Mouse (Mus musculus): ENCODE results near the gene Lrrc74b. TPM values are rescaled to one million over a fixed set of nuclear protein-coding genes. Genes with fewer than 3 reads are reported as not detected.
A peak's percentile ranks its signal among the peaks of the same experiment; 100 is the strongest.

Gene Lrrc74b
- 0.44 and 0.80 TPM in 2 replicates for polyA plus RNA-seq (2015; fragmentation: Nextera tagmentation; extraction: Ambion mirVana)

DNA sequence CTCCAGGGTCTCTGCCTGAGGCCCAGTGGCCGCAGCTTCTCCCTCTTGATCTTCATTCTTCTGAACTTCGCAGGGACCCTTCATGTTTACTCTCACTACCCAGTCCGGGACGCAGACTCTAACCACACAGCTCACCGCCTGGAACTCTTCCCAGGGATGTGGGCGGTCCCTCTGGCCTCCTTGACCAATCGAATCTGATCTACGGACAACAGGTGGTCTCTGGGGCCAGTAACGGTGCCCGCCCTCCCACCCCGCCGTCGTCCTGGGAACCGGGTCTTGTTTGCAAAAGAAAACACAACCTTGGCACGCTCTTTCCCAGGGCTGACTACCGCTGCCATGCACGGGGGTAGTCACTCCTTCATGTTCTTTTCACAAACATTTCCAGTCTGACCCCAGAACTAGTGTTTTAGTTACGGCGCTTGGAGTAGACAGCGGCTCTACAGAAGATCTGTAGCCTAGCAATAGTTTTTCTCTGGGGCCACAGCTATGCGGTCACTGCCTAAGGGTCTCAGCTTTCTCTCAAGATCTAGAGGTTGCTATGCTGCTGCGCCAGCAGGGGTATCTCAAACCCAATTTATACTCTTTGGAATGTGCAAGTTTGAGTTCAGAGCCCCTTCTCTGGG lies at the start of gene Lrrc74b:
Gene Lrrc74b (minus strand): TSS at position 120 of the 623 bp plus-strand sequence.
- peak; percentile 60 for ATAC-seq
- H3K4me3 ChIP-seq (ENCODE audit: low read depth, low read length), result peak within 1 kb of the TSS; percentile 26
- H3K9ac ChIP-seq (ENCODE audit: low read depth, low read length), result peak within 1 kb of the TSS; percentile 40; the same call in 1 of the 2 replicates
- H3K9me3 ChIP-seq (ENCODE audit: control insufficient read depth), result no peaks in the 10 kb centered on the region
- H3K36me3 ChIP-seq (ENCODE audit: control insufficient read depth, insufficient read depth), result no peaks in the 10 kb centered on the region
- peaks cover 3% of the 10 kb centered on the region for H3K4me1 ChIP-seq (replicated peaks; ENCODE audit: control insufficient read depth, insufficient read depth, low read length)
- 3% methylated on average over 22 of the region's 22 CpGs for WGBS
- no peak for TF ChIP-seq CTCF (IDR thresholded peaks at IDR 0.05; ENCODE audit: low read depth)
- H3K27me3 ChIP-seq (replicated peaks; ENCODE audit: control insufficient read depth, insufficient read depth, low read length), result no peaks in the 10 kb centered on the region
- peak within 1 kb of the TSS; percentile 59 for H3K4me2 ChIP-seq (replicated peaks; ENCODE audit: low read depth)
- peak within 1 kb of the TSS; percentile 57; the same call in 1 of the 2 replicates for H3K27ac ChIP-seq (ENCODE audit: low read depth, low read length)

DNA sequence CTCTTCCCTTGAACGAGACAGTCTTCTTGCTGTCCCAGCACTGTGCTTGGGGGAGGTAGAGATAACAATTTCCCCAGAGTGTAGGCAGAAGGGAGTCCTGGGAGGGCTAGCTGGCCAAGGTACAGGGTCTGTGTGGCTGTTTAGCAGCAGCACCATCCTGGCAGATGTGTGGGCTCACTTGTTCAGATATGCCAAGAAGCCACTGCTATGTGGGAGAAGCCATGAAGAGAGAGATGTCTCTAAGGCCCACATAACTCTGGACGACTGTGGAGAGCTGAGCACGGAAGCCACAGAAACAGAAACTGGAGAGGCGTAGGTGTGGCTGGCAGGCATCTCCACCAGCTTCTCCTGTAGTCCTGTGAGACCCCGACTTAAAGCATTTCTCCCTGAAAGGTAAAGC lies 44.6 kb upstream of the Lrrc74b start:
- no peak for TF ChIP-seq CTCF (IDR thresholded peaks at IDR 0.05; ENCODE audit: low read depth)
- no peak for ATAC-seq
- no peaks in the 10 kb centered on the region for H3K4me1 ChIP-seq (replicated peaks; ENCODE audit: control insufficient read depth, insufficient read depth, low read length)
- no peak overlapping the region for H3K27ac ChIP-seq (ENCODE audit: low read depth, low read length)
- no peak overlapping the region for H3K4me2 ChIP-seq (replicated peaks; ENCODE audit: low read depth)
- no peak overlapping the region for H3K9ac ChIP-seq (ENCODE audit: low read depth, low read length)
- WGBS, result 75% methylated on average over 5 of the region's 5 CpGs
- no peak overlapping the region for H3K4me3 ChIP-seq (ENCODE audit: low read depth, low read length)
- no peaks in the 10 kb centered on the region for H3K9me3 ChIP-seq (ENCODE audit: control insufficient read depth)
- no peaks in the 10 kb centered on the region for H3K36me3 ChIP-seq (ENCODE audit: control insufficient read depth, insufficient read depth)
- no peaks in the 10 kb centered on the region for H3K27me3 ChIP-seq (replicated peaks; ENCODE audit: control insufficient read depth, insufficient read depth, low read length)

DNA sequence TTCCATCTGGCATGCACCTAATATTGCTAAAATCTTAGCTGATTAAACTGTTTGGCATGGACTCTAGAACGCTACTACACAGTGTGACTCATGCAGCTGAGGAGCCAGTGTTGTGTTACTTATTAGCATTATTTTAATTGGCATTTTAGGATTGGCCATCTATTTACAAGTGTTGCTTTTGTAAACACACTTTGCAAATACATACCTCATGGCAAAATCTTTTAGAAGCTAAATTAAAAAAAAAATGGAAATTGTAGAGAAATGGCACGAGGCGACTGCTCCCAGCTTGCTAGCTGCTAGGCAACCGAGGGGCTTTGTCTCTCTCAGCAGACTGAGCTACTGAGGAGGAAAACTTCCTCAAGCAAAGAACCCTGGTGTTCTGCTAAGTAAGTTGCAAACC lies 43.9 kb upstream of the Lrrc74b start:
- Histone ChIP-seq H3K36me3 (ENCODE audit: control insufficient read depth, insufficient read depth) (no peaks in the 10 kb centered on the region), H3K4me3 (ENCODE audit: low read depth, low read length) (no peak overlapping the region), H3K4me1 (replicated peaks; ENCODE audit: control insufficient read depth, insufficient read depth, low read length) (no peaks in the 10 kb centered on the region), H3K4me2 (replicated peaks; ENCODE audit: low read depth) (no peak overlapping the region), H3K27ac (ENCODE audit: low read depth, low read length) (no peak overlapping the region), H3K9me3 (ENCODE audit: control insufficient read depth) (no peaks in the 10 kb centered on the region), H3K9ac (ENCODE audit: low read depth, low read length) (no peak overlapping the region), H3K27me3 (replicated peaks; ENCODE audit: control insufficient read depth, insufficient read depth, low read length) (no peaks in the 10 kb centered on the region)
- ATAC-seq, result no peak
- WGBS, result 55% methylated on average over 4 of the region's 4 CpGs
- TF ChIP-seq CTCF (IDR thresholded peaks at IDR 0.05; ENCODE audit: low read depth), result no peak

DNA sequence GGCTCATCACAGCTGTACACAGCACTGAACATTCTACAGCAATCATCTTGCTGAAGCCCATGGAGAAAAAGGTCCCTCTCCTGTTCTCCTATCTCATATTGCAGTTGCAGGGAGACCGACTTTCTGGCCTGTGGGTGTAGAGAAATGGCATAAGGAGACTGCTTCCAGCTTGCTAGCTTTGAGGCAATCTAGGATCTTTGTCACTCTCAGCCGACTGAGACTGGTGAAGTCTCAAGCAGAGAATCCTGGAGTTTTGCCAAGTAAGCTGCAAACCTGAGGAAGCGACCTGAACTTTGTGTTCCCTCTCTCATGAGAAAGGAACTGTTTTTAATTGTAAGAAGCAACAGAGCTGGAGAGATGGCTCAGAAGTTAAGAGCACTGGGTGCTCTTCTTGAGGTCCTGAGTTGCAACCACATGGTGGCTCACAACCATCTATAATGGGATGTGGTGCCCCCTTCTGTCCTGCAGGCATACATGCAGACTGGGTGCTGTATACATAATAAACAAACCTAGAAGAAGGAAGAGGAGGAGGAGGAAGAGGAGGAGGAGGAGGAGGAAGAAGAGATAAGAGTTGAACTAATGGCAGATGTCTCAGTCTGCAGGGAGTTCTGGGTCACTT lies 40.0 kb upstream of the Lrrc74b start:
- no peak overlapping the region for H3K27ac ChIP-seq (ENCODE audit: low read depth, low read length)
- H3K4me1 ChIP-seq (replicated peaks; ENCODE audit: control insufficient read depth, insufficient read depth, low read length), result no peaks in the 10 kb centered on the region
- no peak for ATAC-seq
- no peak overlapping the region for H3K4me3 ChIP-seq (ENCODE audit: low read depth, low read length)
- no peak overlapping the region for H3K9ac ChIP-seq (ENCODE audit: low read depth, low read length)
- no peak overlapping the region for H3K4me2 ChIP-seq (replicated peaks; ENCODE audit: low read depth)
- H3K36me3 ChIP-seq (ENCODE audit: control insufficient read depth, insufficient read depth), result no peaks in the 10 kb centered on the region
- no peaks in the 10 kb centered on the region for H3K9me3 ChIP-seq (ENCODE audit: control insufficient read depth)
- 44% methylated on average over 3 of the region's 3 CpGs for WGBS
- H3K27me3 ChIP-seq (replicated peaks; ENCODE audit: control insufficient read depth, insufficient read depth, low read length), result no peaks in the 10 kb centered on the region
- peak; percentile 64 for TF ChIP-seq CTCF (IDR thresholded peaks at IDR 0.05; ENCODE audit: low read depth)

DNA sequence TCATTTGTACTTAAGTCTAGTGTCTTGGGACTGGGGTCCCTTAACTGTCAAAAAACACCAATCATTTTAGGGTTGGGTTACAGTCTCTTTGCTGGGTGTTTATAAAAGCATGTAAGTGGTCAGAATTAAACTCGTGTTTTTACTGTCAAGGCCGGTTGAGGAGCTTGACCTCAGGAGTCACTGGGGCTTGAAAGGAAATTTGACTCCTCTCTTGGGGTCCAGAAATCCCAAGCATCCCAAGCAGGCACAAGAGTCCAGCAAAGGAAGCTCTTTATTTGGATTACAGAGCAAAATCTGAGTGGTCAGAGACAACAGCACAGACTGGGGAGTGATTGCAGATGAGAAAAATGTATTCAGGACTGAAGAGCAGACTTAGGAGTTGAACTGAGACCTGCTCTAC lies 29.7 kb upstream of the Lrrc74b start:
- 32% methylated on average over 2 of the region's 2 CpGs for WGBS
- no peak for TF ChIP-seq CTCF (IDR thresholded peaks at IDR 0.05; ENCODE audit: low read depth)
- Histone ChIP-seq H3K4me2 (replicated peaks; ENCODE audit: low read depth) (no peak overlapping the region), H3K36me3 (ENCODE audit: control insufficient read depth, insufficient read depth) (no peaks in the 10 kb centered on the region), H3K4me1 (replicated peaks; ENCODE audit: control insufficient read depth, insufficient read depth, low read length) (no peaks in the 10 kb centered on the region), H3K27me3 (replicated peaks; ENCODE audit: control insufficient read depth, insufficient read depth, low read length) (no peaks in the 10 kb centered on the region), H3K9me3 (ENCODE audit: control insufficient read depth) (0 out of 2 replicates have a peak, but pooled peaks cover 3% of the 10 kb centered on the region), H3K4me3 (ENCODE audit: low read depth, low read length) (no peak overlapping the region), H3K27ac (ENCODE audit: low read depth, low read length) (no peak overlapping the region), H3K9ac (ENCODE audit: low read depth, low read length) (no peak overlapping the region)
- ATAC-seq, result no peak

DNA sequence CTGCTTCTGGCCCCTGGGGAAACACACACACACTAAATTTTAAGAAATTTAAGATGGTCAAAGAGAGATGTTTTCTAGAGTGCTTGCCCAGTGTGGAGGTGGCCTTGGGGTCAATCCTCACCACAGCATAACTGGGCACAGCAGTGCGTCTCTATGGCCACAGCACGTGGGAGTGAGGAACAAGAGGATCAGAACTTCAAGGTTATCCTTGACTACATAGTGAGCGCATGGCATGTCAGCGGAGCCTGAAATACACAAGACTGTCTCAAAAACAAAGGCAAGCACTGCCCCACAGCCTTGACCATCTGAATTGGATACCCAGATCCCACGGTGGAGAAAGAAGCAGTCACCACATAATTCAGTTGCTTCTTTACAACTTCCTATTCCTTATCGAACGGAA lies 23.5 kb upstream of the Lrrc74b start:
- Histone ChIP-seq H3K4me2 (replicated peaks; ENCODE audit: low read depth) (no peak overlapping the region), H3K9ac (ENCODE audit: low read depth, low read length) (no peak overlapping the region), H3K27ac (ENCODE audit: low read depth, low read length) (no peak overlapping the region), H3K9me3 (ENCODE audit: control insufficient read depth) (0 out of 2 replicates have a peak, but pooled peaks cover 3% of the 10 kb centered on the region), H3K4me1 (replicated peaks; ENCODE audit: control insufficient read depth, insufficient read depth, low read length) (no peaks in the 10 kb centered on the region), H3K36me3 (ENCODE audit: control insufficient read depth, insufficient read depth) (no peaks in the 10 kb centered on the region), H3K4me3 (ENCODE audit: low read depth, low read length) (no peak overlapping the region), H3K27me3 (replicated peaks; ENCODE audit: control insufficient read depth, insufficient read depth, low read length) (no peaks in the 10 kb centered on the region)
- no peak for TF ChIP-seq CTCF (IDR thresholded peaks at IDR 0.05; ENCODE audit: low read depth)
- ATAC-seq, result no peak
- WGBS, result 89% methylated on average over 7 of the region's 7 CpGs

All from intestine, postnatal 0 days (tissue).